Comparison of ENCODE assay signal across 24 mouse cellular contexts in genomic region chr5:123129170-123129757, GRCm38 (mm10). TPM values are rescaled to one million over a fixed set of nuclear protein-coding genes. Genes with fewer than 3 reads are reported as not detected.
A peak's percentile ranks its signal among the peaks of the same experiment; 100 is the strongest.
DNase-seq lines count a peak whose midpoint lies in the region; ATAC-seq and TF ChIP-seq lines count a peak whose summit lies in the region.
"Had no signal": no experiment of that assay in that cellular context is flagged by ENCODE, and none has a peak within 500 bp of the region (broad histone marks: within the 10 kb centered on the region; RNA-seq: fewer than 3 reads in every experiment).

No protein-coding gene starts in this region.

- no peak for TF ChIP-seq POLR2A in thymus, adult 2 months (IDR thresholded peaks at IDR 0.05; ENCODE audit: control insufficient read depth, extremely low read depth, insufficient read depth, low read length, poor library complexity)
- TF ChIP-seq POLR2A in small intestine, adult 2 months (IDR thresholded peaks at IDR 0.05; ENCODE audit: low read depth, low read length): no peak

- H3K9me3 ChIP-seq in heart, embryonic 10.5 days: no peaks in the 10 kb centered on the region
- no peaks in the 10 kb centered on the region for H3K9me3 ChIP-seq in liver, embryonic 11.5 days (ENCODE audit: control insufficient read depth, low read length)
- H3K9me3 ChIP-seq: forebrain, embryonic 13.5 days; lung, embryonic 15.5 days; neural tube, embryonic 12.5 days had no signal

- H3K27me3 ChIP-seq in heart, embryonic 10.5 days (ENCODE audit: insufficient read depth, poor library complexity, severe bottlenecking): peaks cover 4% of the 10 kb centered on the region; the same call in 1 of the 2 replicates
- no peaks in the 10 kb centered on the region for H3K27me3 ChIP-seq in liver, embryonic 11.5 days (replicated peaks; ENCODE audit: control insufficient read depth, insufficient read depth, low read length)
- no peaks in the 10 kb centered on the region for H3K27me3 ChIP-seq in thymus, adult 2 months (ENCODE audit: control insufficient read depth, insufficient read depth, low read length)
- no peaks in the 10 kb centered on the region for H3K27me3 ChIP-seq in small intestine, adult 2 months (ENCODE audit: control insufficient read depth, insufficient read depth, low read length)
- H3K27me3 ChIP-seq: forebrain, embryonic 13.5 days; lung, embryonic 15.5 days; neural tube, embryonic 12.5 days had no signal

- WGBS in heart, embryonic 10.5 days: 73% methylated on average over 10 of the region's 10 CpGs
- 59% methylated on average over 10 of the region's 10 CpGs for WGBS in liver, embryonic 11.5 days
- WGBS in thymus, adult 2 months: 36% methylated on average over 10 of the region's 10 CpGs
- WGBS in small intestine, adult 2 months: 80% methylated on average over 10 of the region's 10 CpGs

- H3K27ac ChIP-seq in heart, embryonic 10.5 days: no peak overlapping the region; the same call in 1 of the 2 replicates
- no peak overlapping the region for H3K27ac ChIP-seq in liver, embryonic 11.5 days (ENCODE audit: low read depth, low read length)
- H3K27ac ChIP-seq in thymus, adult 2 months (ENCODE audit: control insufficient read depth, insufficient read depth, low read length): peak overlapping the region; percentile 94
- H3K27ac ChIP-seq in small intestine, adult 2 months (ENCODE audit: insufficient read depth, low read depth, low read length): peak overlapping the region; percentile 57
- H3K27ac ChIP-seq: hindbrain, postnatal 0 days; kidney, postnatal 0 days; neural tube, embryonic 12.5 days had no signal

- peak; percentile 61 for DNase-seq in heart, adult 11 months
- DNase-seq in heart, embryonic 10.5 days (ENCODE audit: low spot score): no peak
- no peak for DNase-seq in liver, embryonic 11.5 days (ENCODE audit: low spot score)
- DNase-seq in liver: no peak
- no peak for DNase-seq in thymus, adult 2 months
- no peak for DNase-seq in thymus, postnatal 25 days
- DNase-seq: adrenal gland, postnatal 36 days; kidney, adult 18-20 months; right cerebral cortex, postnatal 14 days had no signal

- H3K4me1 ChIP-seq in heart, embryonic 10.5 days: peaks cover 46% of the 10 kb centered on the region
- H3K4me1 ChIP-seq in liver, embryonic 11.5 days (replicated peaks; ENCODE audit: control insufficient read depth, insufficient read depth, low read length): peaks cover 49% of the 10 kb centered on the region
- H3K4me1 ChIP-seq in thymus, adult 2 months (replicated peaks; ENCODE audit: control insufficient read depth, insufficient read depth, low read length): peaks cover 68% of the 10 kb centered on the region
- peaks cover 16% of the 10 kb centered on the region; the same call in 1 of the 2 replicates for H3K4me1 ChIP-seq in small intestine, adult 2 months (ENCODE audit: control insufficient read depth, insufficient read depth, insufficient read length, low read length)

- peaks cover 5% of the 10 kb centered on the region; the same call in 1 of the 2 replicates for H3K36me3 ChIP-seq in heart, embryonic 10.5 days
- H3K36me3 ChIP-seq in liver, embryonic 11.5 days (ENCODE audit: control insufficient read depth, insufficient read depth, low read length): no peaks in the 10 kb centered on the region
- peaks cover 4% of the 10 kb centered on the region; the same call in 1 of the 2 replicates for H3K36me3 ChIP-seq in thymus, adult 2 months (ENCODE audit: control insufficient read depth, insufficient read depth, low read length)
- peaks cover 7% of the 10 kb centered on the region for H3K36me3 ChIP-seq in small intestine, adult 2 months (ENCODE audit: control insufficient read depth, insufficient read depth, low read length)
- H3K36me3 ChIP-seq: lung, embryonic 15.5 days had no signal

- no peak for TF ChIP-seq CTCF in thymus, adult 2 months (IDR thresholded peaks at IDR 0.05; ENCODE audit: borderline replicate concordance, control insufficient read depth, extremely low read depth, insufficient read depth, low read length, poor library complexity)
- no peak for TF ChIP-seq CTCF in small intestine, adult 2 months (IDR thresholded peaks at IDR 0.05; ENCODE audit: extremely low read depth, insufficient read length, insufficient replicate concordance, low read depth, low read length)

- H3K4me3 ChIP-seq in heart, embryonic 10.5 days: no peak overlapping the region
- no peak overlapping the region for H3K4me3 ChIP-seq in liver, embryonic 11.5 days (ENCODE audit: low read depth, low read length)
- H3K4me3 ChIP-seq in thymus, adult 2 months (ENCODE audit: control insufficient read depth, insufficient read depth, low read length): no peak overlapping the region
- H3K4me3 ChIP-seq in small intestine, adult 2 months (ENCODE audit: low read depth, low read length): no peak overlapping the region; the same call in 1 of the 2 replicates
- H3K4me3 ChIP-seq: erythroblast, embryonic 14.5 days; forebrain, embryonic 13.5 days; lung, embryonic 15.5 days; neural tube, embryonic 12.5 days had no signal

- no peak overlapping the region for H3K9ac ChIP-seq in liver, embryonic 11.5 days (ENCODE audit: low read depth, low read length)
- H3K9ac ChIP-seq: forebrain, embryonic 13.5 days; lung, embryonic 15.5 days; neural tube, embryonic 12.5 days had no signal

- no peak for ATAC-seq in liver, embryonic 11.5 days (replicated peaks; ENCODE audit: low FRiP score)
- ATAC-seq in megakaryocyte-erythroid progenitor cell, adult 5-6 weeks (replicated peaks; ENCODE audit: low FRiP score, low TSS enrichment, poor library complexity, severe bottlenecking): no peak
- ATAC-seq: forebrain, embryonic 13.5 days; hindbrain, postnatal 0 days had no signal

- peak overlapping the region; percentile 6; the same call in 1 of the 2 replicates for H3K4me2 ChIP-seq in liver, embryonic 11.5 days
- H3K4me2 ChIP-seq: forebrain, embryonic 13.5 days; lung, embryonic 15.5 days; neural tube, embryonic 12.5 days had no signal

RNA-seq across cellular contexts. Expression of gene Rhof, which starts 3.2 kb away (rescaled TPM):
- 1.5 and 1.7 TPM in 2 replicates for polyA plus RNA-seq in heart, embryonic 10.5 days (2016; fragmentation: Nextera tagmentation; extraction: Ambion mirVana)
- 4.6 and 4.8 TPM in 2 replicates for polyA plus RNA-seq in liver, embryonic 11.5 days (2014; fragmentation: Nextera tagmentation; extraction: Ambion mirVana)
- 45.1 and 51.9 TPM in 2 replicates for polyA plus RNA-seq in thymus, adult 2 months (2012; rRNA removed)
- polyA plus RNA-seq in small intestine, adult 2 months (2012; rRNA removed): 28.0 and 91.6 TPM in 2 replicates
- total RNA-seq in megakaryocyte-erythroid progenitor cell, adult 5-6 weeks (2014; fragmentation: Nextera tagmentation): 3.2 TPM in 1 of 2 replicates, not detected in the other
- total RNA-seq in megakaryocyte-erythroid progenitor cell, adult 5-6 weeks (2017): 0.61 and 1.1 TPM in 2 replicates

RNA-seq across cellular contexts. Expression of gene Setd1b, which starts 12.7 kb away (rescaled TPM):
- 5.4 and 9.8 TPM in 2 replicates for polyA plus RNA-seq in heart, embryonic 10.5 days (2016; fragmentation: Nextera tagmentation; extraction: Ambion mirVana)
- 7.9 and 9.6 TPM in 2 replicates for polyA plus RNA-seq in liver, embryonic 11.5 days (2014; fragmentation: Nextera tagmentation; extraction: Ambion mirVana)
- polyA plus RNA-seq in thymus, adult 2 months (2012; rRNA removed): 45.5 and 66.9 TPM in 2 replicates
- polyA plus RNA-seq in small intestine, adult 2 months (2012; rRNA removed): 10.7 and 18.5 TPM in 2 replicates
- 37.1 and 43.9 TPM in 2 replicates for total RNA-seq in megakaryocyte-erythroid progenitor cell, adult 5-6 weeks (2014; fragmentation: Nextera tagmentation)
- total RNA-seq in megakaryocyte-erythroid progenitor cell, adult 5-6 weeks (2017): 2.1 and 3.9 TPM in 2 replicates

RNA-seq across cellular contexts. Expression of gene Psmd9, which starts 39.9 kb away (rescaled TPM):
- polyA plus RNA-seq in heart, embryonic 10.5 days (2016; fragmentation: Nextera tagmentation; extraction: Ambion mirVana): 73.2 and 85.3 TPM in 2 replicates
- polyA plus RNA-seq in liver, embryonic 11.5 days (2014; fragmentation: Nextera tagmentation; extraction: Ambion mirVana): 103 TPM in 2 replicates
- 32.7 and 34.7 TPM in 2 replicates for polyA plus RNA-seq in thymus, adult 2 months (2012; rRNA removed)
- 12.5 and 21.9 TPM in 2 replicates for polyA plus RNA-seq in small intestine, adult 2 months (2012; rRNA removed)
- 89.8 and 96.1 TPM in 2 replicates for total RNA-seq in megakaryocyte-erythroid progenitor cell, adult 5-6 weeks (2014; fragmentation: Nextera tagmentation)
- 36.0 and 41.0 TPM in 2 replicates for total RNA-seq in megakaryocyte-erythroid progenitor cell, adult 5-6 weeks (2017)

RNA-seq across cellular contexts. Expression of gene Hpd, which starts 53.3 kb away (rescaled TPM):
- polyA plus RNA-seq in heart, embryonic 10.5 days (2016; fragmentation: Nextera tagmentation; extraction: Ambion mirVana): 0.35 TPM in 1 of 2 replicates, not detected in the other
- polyA plus RNA-seq in liver, embryonic 11.5 days (2014; fragmentation: Nextera tagmentation; extraction: Ambion mirVana): 2.5 and 3.5 TPM in 2 replicates
- polyA plus RNA-seq in thymus, adult 2 months (2012; rRNA removed): 1.5 and 6.0 TPM in 2 replicates
- polyA plus RNA-seq in small intestine, adult 2 months (2012; rRNA removed): 5.5 and 19.6 TPM in 2 replicates
- total RNA-seq in megakaryocyte-erythroid progenitor cell, adult 5-6 weeks (2014; fragmentation: Nextera tagmentation): not detected in 2 replicates
- total RNA-seq in megakaryocyte-erythroid progenitor cell, adult 5-6 weeks (2017): not detected in 2 replicates
- total RNA-seq: common myeloid progenitor, adult 5-6 weeks; heart, postnatal 4 days; hindbrain, postnatal 0 days; layer of hippocampus, adult 18-20 months; left cerebral cortex, postnatal 25 days had no signal
- polyA plus RNA-seq: embryonic facial prominence, embryonic 11.5 days; erythroblast, embryonic 14.5 days; forebrain, embryonic 13.5 days; frontal cortex, adult 2 months; hindbrain, postnatal 0 days; limb, embryonic 14.5 days; lung, embryonic 15.5 days; neural tube, embryonic 12.5 days had no signal

Comparison
In these comparisons a context has a peak if more than half of its experiments do, and no peak if none do; other contexts are left out.
1. H3K27ac ChIP-seq: peak in thymus, adult 2 months (single experiment) and small intestine, adult 2 months (single experiment); none in heart, embryonic 10.5 days (single experiment) and liver, embryonic 11.5 days (single experiment).